Mouse (Mus musculus): ENCODE measurements around the gene Thsd4.
"Not testable (repeated sequence)": the region's sequence is repeated elsewhere in the genome, so short reads cannot be mapped to it uniquely, and the experiment has no call there.

The Thsd4 gene

GRCm38 (mm10) chr9:60305204-60305840 lies 216.5 kb downstream of the Thsd4 start:
- DNase-seq = no peak

GRCm38 (mm10) chr9:60296276-60296675 lies 225.6 kb downstream of the Thsd4 start:
- no peak for DNase-seq

GRCm38 (mm10) chr9:60295199-60295598 lies 226.6 kb downstream of the Thsd4 start:
- DNase-seq = peak in 1 of 2 experiments; percentile 14

GRCm38 (mm10) chr9:60293129-60293528 lies 228.7 kb downstream of the Thsd4 start:
- no peak for DNase-seq

- DNase-seq = peak; percentile 67 to 70
Measured at GRCm38 (mm10) chr9:60290780-60291179, 231.1 kb downstream of the Thsd4 start.

GRCm38 (mm10) chr9:60288789-60289188 lies 233.1 kb downstream of the Thsd4 start:
- DNase-seq = no peak

- DNase-seq = no peak
Measured at GRCm38 (mm10) chr9:60286390-60286789, 235.5 kb downstream of the Thsd4 start.

GRCm38 (mm10) chr9:60285047-60285462 lies 236.8 kb downstream of the Thsd4 start:
- no peak for DNase-seq

- DNase-seq = no peak
Measured at GRCm38 (mm10) chr9:60284318-60284717, 237.5 kb downstream of the Thsd4 start.

GRCm38 (mm10) chr9:60283546-60283945 lies 238.3 kb downstream of the Thsd4 start:
- peak; percentile 39 to 59 for DNase-seq

GRCm38 (mm10) chr9:60281281-60281680 lies 240.6 kb downstream of the Thsd4 start:
- DNase-seq = peak; percentile 77 to 84

GRCm38 (mm10) chr9:60280786-60281185 lies 241.1 kb downstream of the Thsd4 start:
- DNase-seq = no peak

GRCm38 (mm10) chr9:60279556-60279955 lies 242.3 kb downstream of the Thsd4 start:
- DNase-seq = no peak

- DNase-seq = peak; percentile 42 to 53
Measured at GRCm38 (mm10) chr9:60276351-60276750, 245.5 kb downstream of the Thsd4 start.

- peak; percentile 42 to 57 for DNase-seq
Measured at GRCm38 (mm10) chr9:60275410-60276159, 246.3 kb downstream of the Thsd4 start.

GRCm38 (mm10) chr9:60274503-60274902 lies 247.3 kb downstream of the Thsd4 start:
- DNase-seq = no peak

- not testable (repeated sequence) for DNase-seq
Measured at GRCm38 (mm10) chr9:60272345-60272744, 249.5 kb downstream of the Thsd4 start.

- DNase-seq = no peak
Measured at GRCm38 (mm10) chr9:60271940-60272339, 249.9 kb downstream of the Thsd4 start.

GRCm38 (mm10) chr9:60269807-60270206 lies 252.0 kb downstream of the Thsd4 start:
- no peak for DNase-seq

GRCm38 (mm10) chr9:60267273-60267626 lies 254.6 kb downstream of the Thsd4 start:
- no peak for DNase-seq

GRCm38 (mm10) chr9:60266583-60267272 lies 255.1 kb downstream of the Thsd4 start:
- DNase-seq = no peak

- peak; percentile 57 to 68 for DNase-seq
Measured at GRCm38 (mm10) chr9:60264586-60265325, 257.1 kb downstream of the Thsd4 start.

Measured in kidney, postnatal 4 days (tissue).